Mouse (Mus musculus) splenic B cell, adult 2 months (primary cell): ENCODE results near the gene Unc93b1.

Experiments used
- DNase-seq: peaks from one replicate; pipeline ENCODE4 v3.0.0-alpha.2; 2011; ENCODE audit warnings: low read depth, low spot score
- H3K27me3 ChIP-seq: 2 replicates; pipeline ENCODE4 v1.6.1; 2012; ENCODE audit warnings: mild to moderate bottlenecking, low read length, moderate library complexity, mixed read lengths; ENCODE audit not compliant: control insufficient read depth, poor library complexity, insufficient read depth, severe bottlenecking
- H3K36me3 ChIP-seq: 2 replicates; pipeline ENCODE4 v1.6.1; 2012; ENCODE audit warnings: mild to moderate bottlenecking, low read length, moderate library complexity, mixed read lengths; ENCODE audit not compliant: control insufficient read depth, poor library complexity, insufficient read depth, severe bottlenecking

Unc93b1 gene

DNA sequence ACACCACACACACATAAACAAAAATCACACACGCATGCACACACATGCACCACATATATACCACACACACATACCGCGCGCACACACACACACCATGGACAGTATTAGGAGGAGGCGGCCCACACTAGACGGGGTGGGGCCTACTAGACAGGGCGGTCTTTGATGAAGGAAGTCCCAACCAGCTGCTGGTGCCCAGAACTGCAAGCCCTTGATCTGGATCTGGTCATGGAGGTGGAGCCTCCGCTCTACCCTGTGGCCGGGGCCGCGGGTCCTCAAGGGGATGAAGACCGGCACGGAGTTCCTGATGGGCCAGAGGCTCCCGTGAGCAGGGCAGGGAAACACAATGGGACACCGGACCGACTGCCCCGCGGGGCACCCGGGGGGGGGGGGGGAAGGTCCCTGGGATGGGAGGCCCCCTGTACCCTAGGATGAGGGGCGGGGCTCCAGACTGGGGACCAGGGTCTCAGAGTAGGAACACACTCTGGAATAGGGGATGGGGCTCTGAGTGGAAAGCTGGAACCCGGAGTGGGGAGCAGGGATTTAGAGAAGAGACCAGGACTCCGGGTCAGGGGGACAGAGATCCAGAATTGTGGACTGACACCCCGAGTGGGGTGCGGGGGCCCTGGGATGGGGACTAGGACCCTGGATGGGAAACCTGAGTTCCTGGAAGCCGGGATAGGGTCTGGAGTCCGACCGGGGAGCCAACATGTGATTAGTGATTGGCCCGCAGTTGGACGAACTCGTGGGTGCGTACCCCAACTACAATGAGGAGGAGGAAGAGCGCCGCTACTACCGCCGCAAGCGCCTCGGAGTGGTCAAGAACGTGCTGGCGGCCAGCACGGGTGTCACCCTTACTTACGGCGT, at the start of gene Unc93b1:
Gene Unc93b1 (plus strand): TSS at position 155 of the 864 bp plus-strand sequence.
- no peaks in the 10 kb centered on the region for H3K27me3 ChIP-seq
- no peaks in the 10 kb centered on the region; the same call in 1 of the 2 replicates for H3K36me3 ChIP-seq
- DNase-seq, result peak; percentile 84

DNA sequence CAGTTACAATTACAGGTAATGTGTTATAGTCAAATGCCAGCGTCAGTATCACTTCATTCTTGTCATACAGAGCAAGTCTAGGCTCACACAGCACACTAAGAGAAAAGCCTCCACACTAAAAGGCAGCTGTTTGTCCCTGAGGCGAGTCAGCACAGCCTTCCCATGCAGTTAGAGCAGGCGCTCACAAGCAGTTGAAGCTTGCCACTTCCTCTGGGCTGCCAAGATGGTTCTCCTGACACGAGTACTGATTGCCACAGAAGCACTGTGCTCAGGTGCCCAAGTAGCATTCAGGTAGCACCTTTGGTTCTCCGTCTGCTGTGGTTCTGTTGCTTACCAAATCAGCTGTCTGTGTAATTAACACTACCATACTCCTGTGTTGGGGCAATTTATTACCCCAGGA, 45.9 kb upstream of the Unc93b1 start:
- DNase-seq, result no peak
- H3K27me3 ChIP-seq, result no peaks in the 10 kb centered on the region
- peaks cover 9% of the 10 kb centered on the region for H3K36me3 ChIP-seq

DNA sequence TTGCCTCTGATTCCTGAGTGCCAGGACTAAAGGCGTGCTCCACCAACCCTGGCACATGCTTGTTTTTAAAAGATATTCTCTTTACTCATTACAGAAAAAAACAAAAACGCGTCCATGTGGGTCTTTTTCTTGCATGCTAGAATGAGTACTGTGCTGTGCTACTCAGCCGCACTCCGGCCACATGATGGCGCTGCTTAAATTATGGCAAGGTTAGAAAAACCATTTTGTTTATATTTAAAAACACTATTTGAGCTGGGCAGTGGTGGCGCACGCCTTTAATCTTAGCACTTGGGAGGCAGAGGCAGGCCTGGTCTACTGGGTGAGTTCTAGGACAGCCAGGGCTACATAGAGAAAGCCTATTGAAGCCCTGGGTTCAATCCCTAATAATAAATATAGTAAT, 44.8 kb upstream of the Unc93b1 start:
- DNase-seq, result peak; percentile 80
- H3K27me3 ChIP-seq, result no peaks in the 10 kb centered on the region
- H3K36me3 ChIP-seq, result peaks cover 6% of the 10 kb centered on the region

DNA sequence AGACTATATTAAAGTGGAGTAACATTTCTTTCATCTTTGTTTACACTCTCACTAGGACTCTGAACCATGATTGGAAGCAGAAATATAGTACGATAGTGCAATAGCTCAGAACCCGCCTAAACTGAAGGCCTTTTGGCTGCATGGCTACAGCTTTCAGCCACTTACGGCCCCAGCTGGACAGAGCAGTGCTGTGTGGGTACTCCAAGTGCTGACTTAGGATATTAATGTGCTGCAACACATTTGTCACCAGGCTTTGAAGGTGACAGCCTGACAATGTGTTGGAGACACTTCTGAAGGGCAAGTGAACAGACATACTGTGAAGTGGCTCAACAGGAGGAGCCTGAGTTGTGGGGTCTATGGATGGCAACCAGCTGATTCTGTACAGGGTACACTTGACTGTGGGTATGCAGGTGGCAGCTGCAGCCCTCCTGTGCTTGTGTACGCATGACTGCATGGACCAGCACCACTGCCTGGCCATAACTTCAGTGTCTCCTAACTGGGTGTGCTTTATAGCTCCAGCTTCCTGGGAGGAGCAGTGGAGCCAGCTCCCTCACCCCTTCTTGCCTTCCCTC, 41.4 kb upstream of the Unc93b1 start:
- no peaks in the 10 kb centered on the region for H3K27me3 ChIP-seq

DNA sequence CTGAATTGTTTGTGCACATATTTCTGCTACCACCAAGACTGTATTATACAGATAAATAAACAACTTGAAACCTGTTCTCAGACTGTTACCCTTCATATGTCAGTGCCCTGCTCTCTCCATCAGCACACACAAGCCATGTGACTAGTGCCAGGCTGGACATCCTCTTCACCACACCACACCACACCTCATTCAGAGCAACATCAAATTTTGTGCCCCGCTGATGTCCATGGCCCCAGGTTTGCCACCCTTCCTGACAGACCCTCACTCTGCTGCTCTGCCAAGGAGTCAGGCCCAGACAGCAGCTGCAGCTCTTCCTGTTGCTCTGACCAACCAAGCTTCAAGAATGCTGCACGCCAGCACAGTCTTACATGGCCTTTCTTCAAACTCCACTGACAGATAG, 40.7 kb upstream of the Unc93b1 start:
- H3K27me3 ChIP-seq, result no peaks in the 10 kb centered on the region
- peaks cover 9% of the 10 kb centered on the region for H3K36me3 ChIP-seq
- DNase-seq, result no peak

More for the DNA sequence above, 41.4 kb upstream of the Unc93b1 start:
- DNase-seq, result no peak
- peaks cover 9% of the 10 kb centered on the region for H3K36me3 ChIP-seq

DNA sequence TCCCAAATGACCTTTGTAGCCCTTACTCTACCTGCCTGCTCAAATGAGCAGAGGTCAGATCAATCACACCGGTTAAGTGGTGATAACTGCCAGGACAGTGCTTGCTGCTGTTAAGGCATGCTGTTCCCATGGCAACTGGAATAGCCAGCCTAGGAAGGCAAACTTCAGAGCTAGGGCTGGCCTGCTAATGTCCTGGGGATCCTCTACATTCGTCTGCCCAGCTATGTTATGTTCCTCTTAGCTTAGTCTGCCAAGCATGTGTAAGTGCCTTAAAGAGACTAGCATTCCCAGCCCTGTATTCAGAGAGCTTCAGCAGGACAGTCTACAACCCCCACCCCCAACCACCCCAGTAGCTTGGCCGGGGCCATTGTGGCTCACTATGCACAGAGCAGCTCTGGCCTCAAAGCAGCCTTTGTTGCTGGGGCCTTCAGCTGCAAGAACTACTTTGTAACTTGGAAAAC, 39.8 kb upstream of the Unc93b1 start:
- peaks cover 9% of the 10 kb centered on the region for H3K36me3 ChIP-seq
- no peaks in the 10 kb centered on the region for H3K27me3 ChIP-seq
- DNase-seq, result no peak

DNA sequence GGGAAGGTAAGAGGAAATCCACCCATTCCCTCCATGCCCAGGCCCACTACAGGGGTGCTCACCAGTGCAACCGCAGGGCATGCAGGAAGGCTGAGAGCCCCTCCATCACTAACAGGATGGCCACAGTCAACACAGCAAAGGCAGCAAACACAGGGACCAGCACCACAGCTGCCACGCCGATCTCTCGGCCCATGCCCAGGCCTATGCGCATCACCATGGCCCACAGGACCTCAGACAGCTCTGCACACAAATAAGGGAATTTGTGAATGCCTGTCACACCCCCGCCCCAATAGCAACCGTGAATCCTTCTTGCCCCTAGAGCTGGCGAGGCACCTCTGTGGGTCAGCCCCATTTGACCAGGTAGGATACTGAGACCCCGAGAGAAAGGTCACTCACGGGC, 38.8 kb upstream of the Unc93b1 start:
- no peaks in the 10 kb centered on the region for H3K27me3 ChIP-seq
- H3K36me3 ChIP-seq, result peaks cover 8% of the 10 kb centered on the region
- DNase-seq, result no peak

DNA sequence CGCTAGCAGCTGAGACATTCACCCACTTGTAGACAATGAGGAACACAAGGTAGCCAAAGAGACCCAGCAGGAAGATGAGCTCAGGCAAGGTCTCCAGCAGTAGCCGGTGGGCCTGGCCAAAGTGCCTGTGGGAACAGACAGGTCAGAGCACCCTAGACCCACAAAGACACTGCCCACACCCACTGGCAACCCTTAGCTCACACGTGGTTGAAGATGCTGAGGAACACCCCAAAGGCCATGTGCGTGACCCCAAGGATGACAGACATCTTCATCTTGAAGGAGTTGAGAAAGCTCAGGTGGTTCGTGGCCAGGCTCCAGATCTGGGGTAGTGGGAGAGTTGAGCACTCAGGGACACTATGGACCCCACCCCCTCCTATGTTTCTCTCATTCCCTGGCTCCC, 37.4 kb upstream of the Unc93b1 start:
- Histone ChIP-seq H3K27me3 (no peaks in the 10 kb centered on the region), H3K36me3 (peaks cover 12% of the 10 kb centered on the region)
- no peak for DNase-seq

DNA sequence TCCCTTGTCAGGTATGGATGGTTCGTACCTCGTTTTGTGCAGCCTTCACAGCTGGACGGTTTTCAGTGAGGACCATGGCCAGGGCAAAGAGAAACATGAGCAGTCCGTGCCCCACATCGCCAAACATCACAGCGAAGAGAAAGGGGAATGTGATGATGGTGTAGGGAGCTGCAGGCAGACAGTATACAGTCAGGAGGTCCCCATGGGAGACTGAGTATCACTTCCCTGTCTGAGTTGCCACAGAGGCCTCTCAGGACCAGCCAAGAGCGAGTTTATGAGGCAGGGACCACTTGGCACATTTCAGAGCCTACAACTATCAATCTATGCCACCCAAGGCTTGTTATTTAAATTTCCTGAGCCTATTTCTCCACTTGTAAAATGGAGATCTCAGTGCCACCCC, 36.0 kb upstream of the Unc93b1 start:
- no peaks in the 10 kb centered on the region for H3K27me3 ChIP-seq
- peak; percentile 76 for DNase-seq
- H3K36me3 ChIP-seq, result peaks cover 16% of the 10 kb centered on the region

DNA sequence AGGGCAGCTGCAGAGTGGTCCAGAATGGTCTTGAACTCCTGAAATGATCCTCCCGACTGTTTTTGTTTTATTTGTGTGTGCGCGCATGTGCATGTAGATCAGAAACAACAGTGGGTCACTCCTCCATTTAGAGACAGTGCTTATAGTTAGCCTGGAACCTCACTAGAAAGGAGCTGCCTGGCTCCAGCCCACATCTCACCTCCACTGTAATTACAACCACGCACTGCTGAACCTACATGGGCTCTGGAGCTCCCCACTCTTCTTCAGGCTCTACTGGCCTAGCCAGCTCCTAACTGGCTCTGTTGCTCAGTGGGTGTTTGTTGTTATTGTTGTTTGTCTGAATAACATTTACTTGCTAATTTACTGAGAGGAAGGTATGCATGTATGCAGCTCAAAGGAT, 35.4 kb upstream of the Unc93b1 start:
- no peaks in the 10 kb centered on the region for H3K27me3 ChIP-seq
- no peak for DNase-seq
- peaks cover 16% of the 10 kb centered on the region for H3K36me3 ChIP-seq

DNA sequence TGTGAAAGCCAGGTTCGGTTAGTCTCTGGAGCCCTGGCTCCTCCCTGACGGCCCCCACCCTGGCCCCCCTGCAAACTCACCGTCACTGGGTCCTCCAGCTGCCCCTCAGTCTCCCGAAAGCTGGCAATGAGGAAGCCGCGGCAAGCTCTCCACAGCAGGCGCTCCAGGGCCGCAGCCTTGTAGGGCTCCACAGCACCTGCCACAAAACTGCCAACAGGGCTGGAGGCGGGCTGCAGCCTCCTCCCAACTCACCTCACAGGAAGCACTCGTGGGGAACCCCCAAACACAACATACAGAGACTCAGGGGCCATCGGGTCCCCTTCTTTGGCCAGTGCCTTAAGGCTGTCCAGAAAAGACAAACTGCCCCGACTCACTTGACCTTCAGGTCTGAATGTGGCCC, 32.0 kb upstream of the Unc93b1 start:
- DNase-seq, result no peak
- H3K27me3 ChIP-seq, result no peaks in the 10 kb centered on the region
- peaks cover 9% of the 10 kb centered on the region for H3K36me3 ChIP-seq

DNA sequence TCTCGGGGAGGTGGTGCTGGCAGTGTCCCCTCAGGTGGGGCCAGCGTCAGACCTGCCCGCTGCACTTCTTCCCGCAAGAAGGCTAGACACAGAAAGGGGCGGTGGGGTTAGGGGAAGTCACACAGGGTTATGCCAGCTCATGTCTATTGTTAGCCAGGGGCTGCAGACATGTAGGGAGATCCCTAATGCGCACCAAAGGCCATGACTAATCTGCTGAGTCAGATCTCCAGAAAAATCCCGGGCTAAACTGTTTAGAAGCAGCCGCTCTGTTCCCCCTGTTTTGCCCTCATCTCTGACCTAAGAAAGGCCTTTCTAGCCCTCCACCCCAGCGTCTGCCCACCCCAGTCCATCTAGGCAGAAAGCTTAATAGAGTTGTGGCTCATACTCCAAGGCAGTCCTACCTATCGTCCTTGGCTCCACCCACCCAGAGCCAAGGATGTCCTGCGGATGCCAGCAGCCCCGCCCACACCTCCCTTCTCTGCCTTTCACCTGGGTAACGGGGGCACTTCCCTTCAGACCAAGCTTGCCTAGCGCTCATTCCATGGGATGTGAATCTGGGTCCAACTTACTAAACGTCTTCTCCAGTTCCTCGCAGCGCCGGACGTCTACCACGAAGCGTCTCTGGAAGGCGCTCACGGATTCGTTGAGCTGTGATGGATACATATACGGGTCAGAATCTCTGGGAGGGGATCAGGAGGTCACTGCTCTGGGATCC, 31.2 kb upstream of the Unc93b1 start:
- H3K27me3 ChIP-seq, result no peaks in the 10 kb centered on the region
- no peak for DNase-seq
- peaks cover 9% of the 10 kb centered on the region for H3K36me3 ChIP-seq

DNA sequence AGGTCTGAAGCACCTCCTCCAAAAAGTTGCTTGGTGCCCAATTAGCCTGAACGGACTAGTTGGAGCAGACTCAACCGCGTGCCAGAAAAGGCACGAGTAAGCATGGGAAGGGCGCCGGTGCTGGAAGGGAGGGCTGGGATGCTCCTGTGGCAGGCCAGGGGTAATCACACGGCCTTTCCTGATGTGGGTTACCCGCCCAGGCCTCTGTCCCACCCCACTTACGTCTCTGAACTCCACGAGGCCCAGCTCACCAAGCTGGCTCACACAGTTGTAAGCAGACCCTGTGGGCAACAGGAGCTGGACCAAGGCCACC, 30.7 kb upstream of the Unc93b1 start:
- Histone ChIP-seq H3K36me3 (peaks cover 12% of the 10 kb centered on the region), H3K27me3 (no peaks in the 10 kb centered on the region)
- no peak for DNase-seq

DNA sequence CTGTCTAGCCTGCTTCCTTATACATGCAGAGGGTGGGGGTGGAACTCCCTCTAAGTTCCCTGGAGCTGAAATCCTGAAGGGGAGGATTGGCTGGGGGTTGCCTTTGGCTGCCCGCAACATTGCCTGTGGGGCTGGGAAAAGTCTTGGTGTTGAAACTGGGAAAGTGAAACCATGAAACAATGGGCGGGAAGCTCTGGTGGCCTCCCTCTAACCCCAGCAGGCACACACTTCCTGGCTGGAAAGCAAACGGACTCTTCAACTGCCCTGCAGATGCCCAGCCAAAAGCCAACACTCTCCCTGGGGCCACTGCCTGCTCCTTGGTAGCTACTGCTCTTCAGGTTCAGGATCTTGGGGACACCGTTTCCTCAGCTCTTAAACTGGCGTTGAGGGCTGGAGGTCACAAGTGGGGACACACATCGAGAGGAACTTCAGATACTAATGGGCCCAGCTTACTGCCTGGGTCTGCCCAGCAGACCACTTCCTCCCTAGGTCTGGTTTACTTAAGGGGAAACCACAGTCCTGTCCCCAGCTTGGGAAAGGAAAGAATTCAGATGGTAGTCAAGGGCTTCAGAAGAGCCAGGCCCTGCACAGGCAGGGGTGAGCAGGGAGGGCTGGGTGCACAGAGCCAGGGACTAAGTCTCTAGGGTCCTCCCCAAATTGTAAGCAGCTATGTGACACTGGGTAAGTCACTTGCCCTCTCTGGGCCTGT, 29.6 kb upstream of the Unc93b1 start:
- peaks cover 16% of the 10 kb centered on the region for H3K36me3 ChIP-seq
- H3K27me3 ChIP-seq, result no peaks in the 10 kb centered on the region
- peak; percentile 36 for DNase-seq

DNA sequence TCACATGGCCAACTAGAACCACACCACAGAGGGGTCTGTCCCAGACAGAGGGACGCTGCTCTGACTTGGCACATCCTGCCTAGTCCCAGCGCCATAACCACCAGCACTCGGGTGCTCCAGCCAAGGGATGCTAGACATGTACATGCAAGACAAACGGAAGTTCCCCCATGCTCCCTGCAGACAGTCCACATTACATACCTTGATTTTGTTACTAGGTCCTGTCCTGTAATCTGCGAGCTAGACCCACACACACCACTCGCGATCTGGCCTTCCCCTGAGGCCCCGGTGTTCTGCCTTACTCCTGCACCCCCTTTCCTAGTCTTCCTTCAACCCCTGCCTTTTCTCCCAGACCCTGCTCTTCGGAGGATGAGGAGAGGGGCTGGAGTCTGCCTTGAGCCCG, 28.7 kb upstream of the Unc93b1 start:
- no peak for DNase-seq
- no peaks in the 10 kb centered on the region for H3K27me3 ChIP-seq
- peaks cover 22% of the 10 kb centered on the region for H3K36me3 ChIP-seq
